Mouse (Mus musculus) CH12.LX (cell line): ENCODE results near the gene Zfp839. TPM values are rescaled to one million over a fixed set of nuclear protein-coding genes. Genes with fewer than 3 reads are reported as not detected.

Source experiments
- DNase-seq: peaks from one replicate; pipeline ENCODE4 v3.0.0-alpha.2; 2013; ENCODE audit errors: extremely low read depth
- H3K27ac ChIP-seq: 2 replicates; pipeline ENCODE4 v1.5.1; 2012; ENCODE audit warnings: low read depth, mild to moderate bottlenecking, control low read depth, moderate library complexity; ENCODE audit not compliant: insufficient read depth
- H3K27me3 ChIP-seq: replicated peaks from 2 replicates; pipeline ENCODE3; 2012; ENCODE audit warnings: inconsistent platforms
- H3K36me3 ChIP-seq, 2 experiments: replicated peaks in 1 of 2; 2 replicates each; pipeline versions ENCODE3 to v1.6.1; 2012; ENCODE audit warnings: inconsistent platforms in 1 of 2, low read length in 1 of 2, mild to moderate bottlenecking in 1 of 2, mixed read lengths in 1 of 2, moderate library complexity in 1 of 2; ENCODE audit not compliant: control insufficient read depth in 1 of 2, insufficient read depth in 1 of 2
- H3K4me1 ChIP-seq, 2 experiments: 2 replicates each; pipeline ENCODE4 v1.6.1; 2012; ENCODE audit warnings: inconsistent platforms in 1 of 2, moderate library complexity in 1 of 2; ENCODE audit not compliant: insufficient read depth in 2 of 2, control insufficient read depth in 1 of 2
- H3K4me2 ChIP-seq: 2 replicates; pipeline ENCODE4 v1.6.1; 2012; ENCODE audit warnings: low read depth, mild to moderate bottlenecking, control low read depth; ENCODE audit not compliant: poor library complexity, insufficient read depth, severe bottlenecking
- H3K4me3 ChIP-seq, 3 experiments: fragments of 150-350 bp in 1 of 3; sonication (generic) in 1 of 3; replicated peaks in 1 of 3; 2 replicates each; pipeline versions ENCODE3 to v1.5.1; 2011 to 2012; ENCODE audit warnings: low read depth in 2 of 3, low read length in 2 of 3, mild to moderate bottlenecking in 2 of 3, moderate library complexity in 2 of 3, control low read depth in 1 of 3, improper control_type of control experiment in 1 of 3, inconsistent platforms in 1 of 3, mixed read lengths in 1 of 3; ENCODE audit not compliant: poor library complexity in 1 of 3
- H3K79me2 ChIP-seq: replicated peaks from 2 replicates; pipeline ENCODE4 v1.6.1; 2012; ENCODE audit warnings: mild to moderate bottlenecking, moderate library complexity; ENCODE audit not compliant: control insufficient read depth, poor library complexity, insufficient read depth, severe bottlenecking; ENCODE audit errors: extremely low read depth
- H3K9ac ChIP-seq: 2 replicates; pipeline ENCODE4 v1.6.1; 2012; ENCODE audit warnings: low read depth, mild to moderate bottlenecking, control low read depth, moderate library complexity; ENCODE audit not compliant: insufficient read depth
- H3K9me3 ChIP-seq: replicated peaks from 2 replicates; pipeline ENCODE3; 2012; ENCODE audit warnings: low read length, inconsistent platforms, mixed read lengths
- BHLHE40 ChIP-seq: IDR thresholded peaks from 2 replicates; pipeline ENCODE4 v1.6.1; 2011; ENCODE audit warnings: mild to moderate bottlenecking, low read depth, low read length, improper control_type of control experiment
- ELF1 ChIP-seq: IDR thresholded peaks from 2 replicates; pipeline ENCODE4 v1.6.1; 2014; ENCODE audit warnings: low read depth, mild to moderate bottlenecking, inconsistent platforms, low read length, improper control_type of control experiment
- EP300 ChIP-seq: IDR thresholded peaks from 2 replicates; pipeline ENCODE4 v1.6.1; 2011; ENCODE audit warnings: low read length, improper control_type of control experiment
- GABPA ChIP-seq: IDR thresholded peaks from 2 replicates; pipeline ENCODE4 v1.6.1; 2012; ENCODE audit warnings: low read depth, low read length, improper control_type of control experiment, inconsistent platforms; ENCODE audit not compliant: insufficient replicate concordance
- JUN ChIP-seq: IDR thresholded peaks from 2 replicates; pipeline ENCODE4 v1.6.1; 2011; ENCODE audit warnings: low read depth, mild to moderate bottlenecking, low read length, improper control_type of control experiment, moderate library complexity; ENCODE audit not compliant: insufficient read depth
- JUND ChIP-seq: conservative IDR thresholded peaks from 2 replicates; pipeline ENCODE4 v1.6.1; 2011; ENCODE audit warnings: low read depth, low read length, improper control_type of control experiment
- MAFK ChIP-seq: IDR thresholded peaks from 2 replicates; pipeline ENCODE4 v1.6.1; 2011; ENCODE audit warnings: low read length, improper control_type of control experiment; ENCODE audit not compliant: insufficient replicate concordance
- MEF2A ChIP-seq: IDR thresholded peaks from 2 replicates; pipeline ENCODE4 v1.6.1; 2014; ENCODE audit warnings: low read depth, mild to moderate bottlenecking, inconsistent platforms, low read length, improper control_type of control experiment, borderline replicate concordance
- MYC ChIP-seq: IDR thresholded peaks from 2 replicates; pipeline ENCODE4 v1.6.1; 2011; ENCODE audit warnings: low read depth, mild to moderate bottlenecking, improper control_type of control experiment, low read length
- NELFE ChIP-seq: IDR thresholded peaks from 2 replicates; pipeline ENCODE4 v1.6.1; 2011; ENCODE audit warnings: low read depth, low read length, improper control_type of control experiment
- PAX5 ChIP-seq: IDR thresholded peaks from 2 replicates; pipeline ENCODE4 v1.6.1; 2012; ENCODE audit warnings: low read length, inconsistent platforms, mixed read lengths
- POLR2A ChIP-seq: IDR thresholded peaks from 2 replicates; pipeline ENCODE4 v1.6.1; 2011; ENCODE audit warnings: low read depth, mild to moderate bottlenecking, improper control_type of control experiment, low read length
- POLR2AphosphoS2 ChIP-seq: IDR thresholded peaks from 2 replicates; pipeline ENCODE4 v1.6.1; 2011; ENCODE audit warnings: low read depth, low read length, improper control_type of control experiment
- RAD21 ChIP-seq: IDR thresholded peaks from 2 replicates; pipeline ENCODE4 v1.6.1; 2011; ENCODE audit warnings: low read depth, mild to moderate bottlenecking, low read length, improper control_type of control experiment, moderate library complexity
- RCOR1 ChIP-seq: conservative IDR thresholded peaks from 2 replicates; pipeline ENCODE4 v1.6.1; 2012; ENCODE audit warnings: low read depth, mild to moderate bottlenecking, inconsistent platforms, low read length, improper control_type of control experiment
- SIN3A ChIP-seq: IDR thresholded peaks from 2 replicates; pipeline ENCODE4 v1.6.1; 2012; ENCODE audit warnings: low read length, improper control_type of control experiment, inconsistent platforms
- SMC3 ChIP-seq: IDR thresholded peaks from 2 replicates; pipeline ENCODE4 v1.6.1; 2011; ENCODE audit warnings: low read depth, low read length, improper control_type of control experiment
- TBP ChIP-seq: conservative IDR thresholded peaks from 2 replicates; pipeline ENCODE4 v1.6.1; 2011; ENCODE audit warnings: low read depth, low read length, improper control_type of control experiment
- TCF12 ChIP-seq: IDR thresholded peaks from 2 replicates; pipeline ENCODE4 v1.6.1; 2014; ENCODE audit warnings: low read depth, mild to moderate bottlenecking, inconsistent platforms, low read length, improper control_type of control experiment
- UBTF ChIP-seq: IDR thresholded peaks from 2 replicates; pipeline ENCODE4 v1.6.1; 2012; ENCODE audit warnings: low read depth, mild to moderate bottlenecking, inconsistent platforms, low read length, improper control_type of control experiment, moderate library complexity
- USF1 ChIP-seq: IDR thresholded peaks from 2 replicates; pipeline ENCODE4 v1.6.1; 2014; ENCODE audit warnings: low read depth, mild to moderate bottlenecking, inconsistent platforms, low read length, improper control_type of control experiment
- USF2 ChIP-seq: conservative IDR thresholded peaks from 2 replicates; pipeline ENCODE4 v1.6.1; 2011; ENCODE audit warnings: low read depth, low read length, improper control_type of control experiment
- ZC3H11A ChIP-seq: IDR thresholded peaks from 2 replicates; pipeline ENCODE4 v1.6.1; 2012; ENCODE audit warnings: low read depth, mild to moderate bottlenecking, inconsistent platforms, low read length, improper control_type of control experiment
- dilution Hi-C: fragments of 300-500 bp; cut with MboI; formaldehyde crosslinking; loops from 2 replicates; pipeline ENCODE4 v1.14.3; 2020; ENCODE audit warnings: low sequenced_read_pairs; ENCODE audit not compliant: extremely low pct_unique_long_range_greater_than_20kb, extremely low pct_ligation_motif_present
- in situ Hi-C: fragments of 300-500 bp; cut with MboI; formaldehyde crosslinking; loops from 3 replicates; pipeline ENCODE4 v1.14.3; 2019; ENCODE audit warnings: low sequenced_read_pairs, low pct_ligation_motif_present, low pct_unique_long_range_greater_than_20kb, mixed read lengths
- polyA plus RNA-seq: library from polyadenylated mRNA; unstranded; fragments of >175 nt; gene quantifications from 2 replicates; pipeline ENCODE4 v1.2.1, GENCODE M21; 2012; ENCODE audit warnings: low read depth; ENCODE audit not compliant: insufficient read length
- total RNA-seq, 2 experiments: library from RNA; depleted of rRNA; stranded (reverse); fragments of 300-350 nt in 1 of 2; fragments of >200 nt in 1 of 2; gene quantifications; 2 replicates each; pipeline ENCODE4 v1.2.3; 2012 to 2014

The Zfp839 gene
- total and polyA plus RNA-seq, 3 experiments = 3.7 to 9.2 (median 7.8) TPM

- Histone ChIP-seq H3K27me3 (no peaks in the 10 kb centered on the region), H3K4me1 (no peaks in the 10 kb centered on the region), H3K36me3 (peaks cover 78 to 92% of the 10 kb centered on the region in 2 experiments), H3K4me2 (no peak overlapping the region), H3K27ac (no peak overlapping the region), H3K4me3 (no peak overlapping the region), H3K9ac (no peak overlapping the region), H3K79me2 (no peaks in the 10 kb centered on the region), H3K9me3 (peaks cover 3% of the 10 kb centered on the region)
- dilution Hi-C loops = no loop called here
- in situ Hi-C loops = no loop called here
- DNase-seq = no peak
- TF ChIP-seq JUND = no peak
Observed at GRCm38 (mm10) chr12:110865571-110865970, 15.5 kb downstream of the Zfp839 start.

- no peak for TF ChIP-seq JUN
- no peak for TF ChIP-seq SMC3
- no peak for TF ChIP-seq ELF1
- TF ChIP-seq RAD21 = no peak
- TF ChIP-seq NELFE = no peak
- no peak for TF ChIP-seq RCOR1
- Histone ChIP-seq H3K27me3 (no peaks in the 10 kb centered on the region), H3K4me3 (no peak overlapping the region), H3K4me1 (no peaks in the 10 kb centered on the region), H3K4me2 (no peak overlapping the region), H3K27ac (no peak overlapping the region), H3K9me3 (peaks cover 3% of the 10 kb centered on the region), H3K79me2 (no peaks in the 10 kb centered on the region), H3K36me3 (peaks cover 78 to 92% of the 10 kb centered on the region in 2 experiments), H3K9ac (no peak overlapping the region)
- no peak for DNase-seq
- dilution Hi-C loops (no loop called here), in situ Hi-C loops (no loop called here)
Observed at GRCm38 (mm10) chr12:110865989-110866388, 15.9 kb downstream of the Zfp839 start.

GRCm38 (mm10) chr12:110870107-110870506, 20.1 kb downstream of the Zfp839 start:
- Histone ChIP-seq H3K4me1 (no peaks in the 10 kb centered on the region), H3K4me3 (no peak overlapping the region), H3K27ac (no peak overlapping the region), H3K27me3 (no peaks in the 10 kb centered on the region), H3K36me3 (peaks cover 72 to 95% of the 10 kb centered on the region in 2 experiments), H3K4me2 (no peak overlapping the region), H3K9ac (no peak overlapping the region), H3K9me3 (no peaks in the 10 kb centered on the region), H3K79me2 (no peaks in the 10 kb centered on the region)
- in situ Hi-C loops = no loop called here
- no peak for TF ChIP-seq MAFK
- TF ChIP-seq GABPA = no peak
- TF ChIP-seq POLR2A = no peak
- TF ChIP-seq POLR2AphosphoS2 = no peak
- TF ChIP-seq JUN = no peak
- no peak for TF ChIP-seq USF2
- TF ChIP-seq JUND = no peak
- TF ChIP-seq ZC3H11A = no peak
- TF ChIP-seq MYC = no peak
- TF ChIP-seq USF1 = no peak
- no peak for TF ChIP-seq UBTF
- no peak for TF ChIP-seq TBP
- TF ChIP-seq SIN3A = no peak
- TF ChIP-seq EP300 = no peak
- TF ChIP-seq TCF12 = no peak
- no peak for TF ChIP-seq PAX5
- no peak for TF ChIP-seq BHLHE40
- no peak for TF ChIP-seq MEF2A
- no peak for TF ChIP-seq RAD21
- dilution Hi-C loops = no loop called here
- DNase-seq = no peak
